Mouse (Mus musculus) cerebellum, postnatal 36 days (tissue): ENCODE measurements around the gene Man1b1.

Source experiments
- DNase-seq, 2 experiments: peaks; one replicate each; pipeline ENCODE4 v3.0.0; 2021 to 2022; ENCODE audit warnings: mixed read lengths in 2 of 2

The Man1b1 gene

GRCm38 (mm10) chr2:25332286-25333160 lies at the start of gene Man1b1:
Gene Man1b1 (plus strand): TSS chr2:25332338.
- DNase-seq, result peak; percentile 99

- no peak for DNase-seq
These were observed 46.6 kb upstream of the Man1b1 start for GRCm38 (mm10) chr2:25285551-25285950.

GRCm38 (mm10) chr2:25286314-25286713 lies 45.8 kb upstream of the Man1b1 start:
- no peak for DNase-seq

- peak; percentile 55 to 62 for DNase-seq
These were observed 45.1 kb upstream of the Man1b1 start for GRCm38 (mm10) chr2:25286837-25287636.

GRCm38 (mm10) chr2:25287927-25288649 lies 44.0 kb upstream of the Man1b1 start, which contains the start of gene Tmem210:
Gene Tmem210 (plus strand): TSS chr2:25288145.
- no peak for DNase-seq

GRCm38 (mm10) chr2:25288734-25289345 lies 43.3 kb upstream of the Man1b1 start:
- no peak for DNase-seq

- DNase-seq, result peak in 1 of 2 experiments; percentile 79
These were observed 42.5 kb upstream of the Man1b1 start, which contains the start of gene Lrrc26 for GRCm38 (mm10) chr2:25289651-25290050. Gene Lrrc26 (plus strand): TSS chr2:25289915.

- peak; percentile 74 to 78 for DNase-seq
These were observed 41.9 kb upstream of the Man1b1 start for GRCm38 (mm10) chr2:25290101-25290815.

GRCm38 (mm10) chr2:25290816-25291130 lies 41.4 kb upstream of the Man1b1 start:
- DNase-seq, result peak; percentile 68 to 75

GRCm38 (mm10) chr2:25291184-25292053 lies 40.7 kb upstream of the Man1b1 start:
- DNase-seq, result peak in 1 of 2 experiments; percentile 50

- peak in 1 of 2 experiments; percentile 45 for DNase-seq
These were observed 40.0 kb upstream of the Man1b1 start for GRCm38 (mm10) chr2:25292054-25292544.

- peak; percentile 81 to 83 for DNase-seq
These were observed 39.3 kb upstream of the Man1b1 start for GRCm38 (mm10) chr2:25292856-25293255.

- DNase-seq, result no peak
These were observed 38.4 kb upstream of the Man1b1 start for GRCm38 (mm10) chr2:25293706-25294105.

GRCm38 (mm10) chr2:25297093-25297492 lies 35.0 kb upstream of the Man1b1 start:
- DNase-seq, result peak in 1 of 2 experiments; percentile 33

- peak; percentile 55 to 61 for DNase-seq
These were observed 34.1 kb upstream of the Man1b1 start for GRCm38 (mm10) chr2:25298046-25298445.

GRCm38 (mm10) chr2:25303452-25303851 lies 28.7 kb upstream of the Man1b1 start:
- DNase-seq, result no peak

GRCm38 (mm10) chr2:25303931-25304656 lies 28.0 kb upstream of the Man1b1 start:
- peak; percentile 71 to 75 for DNase-seq

GRCm38 (mm10) chr2:25304657-25305541 lies 27.2 kb upstream of the Man1b1 start:
- DNase-seq, result peak in 1 of 2 experiments; percentile 32
